Mouse (Mus musculus) embryonic facial prominence, embryonic 12.5 days (tissue): ENCODE measurements at regions not wholly inside any gene's neighbourhood (a gene's known extent, or its start where the extent isn't known, plus 50 kb on each side); places are given as distances from the start of the nearest gene placed in this dataset.

Experiments
- ATAC-seq: fragments of 200-750 bp; cut with Nextera tagmentation; 2 replicates; pipeline ENCODE4 v1.8.0; 2017; ENCODE audit not compliant: insufficient number of reproducible peaks, insufficient read depth, low FRiP score, low TSS enrichment
- H3K27ac ChIP-seq: fragments of 300-500 bp; sonication (generic); 2 replicates; pipeline ENCODE4 v1.5.1; 2016; ENCODE audit warnings: mild to moderate bottlenecking
- H3K27me3 ChIP-seq: fragments of 300-500 bp; sonication (generic); 2 replicates; pipeline ENCODE4 v1.6.1; 2016; ENCODE audit warnings: mild to moderate bottlenecking, moderate library complexity
- H3K36me3 ChIP-seq: fragments of 300-500 bp; sonication (generic); 2 replicates; pipeline ENCODE4 v1.6.1; 2016; ENCODE audit warnings: mild to moderate bottlenecking
- H3K4me1 ChIP-seq: fragments of 300-500 bp; sonication (generic); 2 replicates; pipeline ENCODE4 v1.6.1; 2016
- H3K4me2 ChIP-seq: fragments of 300-500 bp; sonication (generic); replicated peaks from 2 replicates; pipeline ENCODE4 v1.6.1; 2016; ENCODE audit warnings: mild to moderate bottlenecking, moderate library complexity
- H3K4me3 ChIP-seq: fragments of 300-500 bp; sonication (generic); 2 replicates; pipeline ENCODE4 v1.5.1; 2016; ENCODE audit warnings: mild to moderate bottlenecking
- H3K9ac ChIP-seq: fragments of 300-500 bp; sonication (generic); 2 replicates; pipeline ENCODE4 v1.6.1; 2016; ENCODE audit warnings: mild to moderate bottlenecking, moderate library complexity
- H3K9me3 ChIP-seq: fragments of 300-500 bp; sonication (generic); 2 replicates; pipeline ENCODE4 v1.6.1; 2016; ENCODE audit warnings: mild to moderate bottlenecking, moderate library complexity
- WGBS: fragments of 180-500 bp; shearing (Covaris S2); methylation state at CpG from one replicate; pipeline ENCODE4 v1.1.7; 2016; 5-methylcytosine and 5-hydroxymethylcytosine counted together

- no peak overlapping the region for H3K4me2 ChIP-seq
- no peak overlapping the region for H3K27ac ChIP-seq
- H3K4me1 ChIP-seq = 0 out of 2 replicates have a peak, but pooled peaks cover 6% of the 10 kb centered on the region
- ATAC-seq = no peak
- H3K36me3 ChIP-seq = no peaks in the 10 kb centered on the region
- H3K9me3 ChIP-seq = no peaks in the 10 kb centered on the region
- H3K27me3 ChIP-seq = peaks cover 17% of the 10 kb centered on the region; the same call in 1 of the 2 replicates
- H3K4me3 ChIP-seq = no peak overlapping the region
- 85% methylated on average over 4 of the region's 4 CpGs for WGBS
- H3K9ac ChIP-seq = no peak overlapping the region
These were observed 111.1 kb upstream of the Irx5 start for GRCm38 (mm10) chr8:92246301-92246700.

GRCm38 (mm10) chr8:92240686-92241275, 116.6 kb upstream of the Irx5 start:
- Histone ChIP-seq H3K4me3 (no peak overlapping the region), H3K27ac (no peak overlapping the region), H3K4me2 (peak overlapping the region; percentile 15; the same call in 1 of the 2 replicates), H3K4me1 (peaks cover 16% of the 10 kb centered on the region; the same call in 1 of the 2 replicates), H3K36me3 (no peaks in the 10 kb centered on the region), H3K27me3 (peaks cover 13% of the 10 kb centered on the region; the same call in 1 of the 2 replicates), H3K9me3 (no peaks in the 10 kb centered on the region), H3K9ac (no peak overlapping the region)
- ATAC-seq = no peak
- 25% methylated on average over 13 of the region's 13 CpGs for WGBS

- WGBS = 61% methylated on average over 23 of the region's 23 CpGs
- H3K36me3 ChIP-seq = no peaks in the 10 kb centered on the region
- peaks cover 3% of the 10 kb centered on the region; the same call in 1 of the 2 replicates for H3K4me1 ChIP-seq
- H3K9ac ChIP-seq = no peak overlapping the region
- ATAC-seq = no peak
- no peak overlapping the region for H3K27ac ChIP-seq
- no peaks in the 10 kb centered on the region for H3K27me3 ChIP-seq
- H3K9me3 ChIP-seq = no peaks in the 10 kb centered on the region
- no peak overlapping the region for H3K4me3 ChIP-seq
- H3K4me2 ChIP-seq = no peak overlapping the region
These were observed 125.8 kb upstream of the Irx5 start for GRCm38 (mm10) chr8:92231326-92232225.

GRCm38 (mm10) chr8:92229526-92229925, 127.9 kb upstream of the Irx5 start:
- Histone ChIP-seq H3K4me1 (peaks cover 3% of the 10 kb centered on the region; the same call in 1 of the 2 replicates), H3K36me3 (no peaks in the 10 kb centered on the region), H3K4me2 (no peak overlapping the region), H3K27ac (no peak overlapping the region), H3K9me3 (no peaks in the 10 kb centered on the region), H3K9ac (no peak overlapping the region), H3K4me3 (no peak overlapping the region), H3K27me3 (no peaks in the 10 kb centered on the region)
- ATAC-seq = no peak
- 87% methylated on average over 2 of the region's 2 CpGs for WGBS

GRCm38 (mm10) chr8:92224929-92225328, 132.5 kb upstream of the Irx5 start:
- H3K4me2 ChIP-seq = no peak overlapping the region
- H3K4me3 ChIP-seq = no peak overlapping the region
- WGBS = 95% methylated on average over 3 of the region's 3 CpGs
- H3K9me3 ChIP-seq = no peaks in the 10 kb centered on the region
- H3K4me1 ChIP-seq = no peaks in the 10 kb centered on the region
- H3K27ac ChIP-seq = no peak overlapping the region
- ATAC-seq = no peak
- no peaks in the 10 kb centered on the region for H3K27me3 ChIP-seq
- H3K36me3 ChIP-seq = no peaks in the 10 kb centered on the region
- no peak overlapping the region for H3K9ac ChIP-seq

GRCm38 (mm10) chr8:92222992-92223391, 134.4 kb upstream of the Irx5 start:
- WGBS = 58% methylated on average over 3 of the region's 3 CpGs
- H3K4me1 ChIP-seq = no peaks in the 10 kb centered on the region
- ATAC-seq = no peak
- no peaks in the 10 kb centered on the region for H3K36me3 ChIP-seq
- no peak overlapping the region for H3K27ac ChIP-seq
- H3K9me3 ChIP-seq = no peaks in the 10 kb centered on the region
- H3K9ac ChIP-seq = no peak overlapping the region
- no peak overlapping the region for H3K4me3 ChIP-seq
- no peaks in the 10 kb centered on the region for H3K27me3 ChIP-seq
- H3K4me2 ChIP-seq = no peak overlapping the region

GRCm38 (mm10) chr8:92219181-92219890, 138.1 kb upstream of the Irx5 start:
- 54% methylated on average over 9 of the region's 9 CpGs for WGBS
- no peaks in the 10 kb centered on the region for H3K9me3 ChIP-seq
- ATAC-seq = no peak

GRCm38 (mm10) chr8:92217521-92217920, 139.9 kb upstream of the Irx5 start:
- Histone ChIP-seq H3K4me2 (no peak overlapping the region), H3K27ac (no peak overlapping the region), H3K4me1 (no peaks in the 10 kb centered on the region; the same call in 1 of the 2 replicates), H3K27me3 (no peaks in the 10 kb centered on the region), H3K36me3 (no peaks in the 10 kb centered on the region), H3K9ac (no peak overlapping the region), H3K4me3 (no peak overlapping the region), H3K9me3 (no peaks in the 10 kb centered on the region)
- no peak for ATAC-seq
- 86% methylated on average over 2 of the region's 2 CpGs for WGBS

More at GRCm38 (mm10) chr8:92219181-92219890, 138.1 kb upstream of the Irx5 start:
- H3K27me3 ChIP-seq = no peaks in the 10 kb centered on the region
- no peak overlapping the region for H3K4me3 ChIP-seq
- no peaks in the 10 kb centered on the region; the same call in 1 of the 2 replicates for H3K4me1 ChIP-seq
- no peak overlapping the region for H3K9ac ChIP-seq
- no peaks in the 10 kb centered on the region for H3K36me3 ChIP-seq
- H3K27ac ChIP-seq = no peak overlapping the region
- no peak overlapping the region for H3K4me2 ChIP-seq

- no peak overlapping the region for H3K27ac ChIP-seq
These were observed 141.2 kb upstream of the Irx5 start for GRCm38 (mm10) chr8:92216176-92216575.

GRCm38 (mm10) chr8:92212786-92213535, 144.5 kb upstream of the Irx5 start:
- Histone ChIP-seq H3K9ac (no peak overlapping the region), H3K27ac (no peak overlapping the region), H3K4me3 (no peak overlapping the region), H3K36me3 (no peaks in the 10 kb centered on the region), H3K4me1 (peaks cover 3% of the 10 kb centered on the region; the same call in 1 of the 2 replicates), H3K9me3 (no peaks in the 10 kb centered on the region), H3K4me2 (no peak overlapping the region), H3K27me3 (no peaks in the 10 kb centered on the region)
- WGBS = 70% methylated on average over 14 of the region's 14 CpGs
- ATAC-seq = no peak

More at GRCm38 (mm10) chr8:92216176-92216575, 141.2 kb upstream of the Irx5 start:
- no peaks in the 10 kb centered on the region for H3K36me3 ChIP-seq
- no peak for ATAC-seq
- no peaks in the 10 kb centered on the region; the same call in 1 of the 2 replicates for H3K4me1 ChIP-seq
- H3K9ac ChIP-seq = no peak overlapping the region
- H3K27me3 ChIP-seq = no peaks in the 10 kb centered on the region
- no peak overlapping the region for H3K4me3 ChIP-seq
- no peak overlapping the region for H3K4me2 ChIP-seq
- H3K9me3 ChIP-seq = no peaks in the 10 kb centered on the region
- WGBS = 10% methylated on average over 5 of the region's 5 CpGs

- H3K27me3 ChIP-seq = 0 out of 2 replicates have a peak, but pooled peaks cover 9% of the 10 kb centered on the region
- H3K4me3 ChIP-seq = no peak overlapping the region
- WGBS = 65% methylated on average over 5 of the region's 5 CpGs
- H3K9me3 ChIP-seq = no peaks in the 10 kb centered on the region
- H3K9ac ChIP-seq = no peak overlapping the region
- H3K36me3 ChIP-seq = no peaks in the 10 kb centered on the region
- ATAC-seq = no peak
- H3K4me1 ChIP-seq = 0 out of 2 replicates have a peak, but pooled peaks cover 5% of the 10 kb centered on the region
- H3K27ac ChIP-seq = no peak overlapping the region
- no peak overlapping the region for H3K4me2 ChIP-seq
These were observed 148.3 kb upstream of the Irx5 start for GRCm38 (mm10) chr8:92209081-92209480.
